Mouse (Mus musculus): ENCODE results near the gene Unc79. TPM values are rescaled to one million over a fixed set of nuclear protein-coding genes. Genes with fewer than 3 reads are reported as not detected.

Unc79 gene
- polyA plus RNA-seq, 1 experiment from 2014 or later: 0.17 TPM

DNA sequence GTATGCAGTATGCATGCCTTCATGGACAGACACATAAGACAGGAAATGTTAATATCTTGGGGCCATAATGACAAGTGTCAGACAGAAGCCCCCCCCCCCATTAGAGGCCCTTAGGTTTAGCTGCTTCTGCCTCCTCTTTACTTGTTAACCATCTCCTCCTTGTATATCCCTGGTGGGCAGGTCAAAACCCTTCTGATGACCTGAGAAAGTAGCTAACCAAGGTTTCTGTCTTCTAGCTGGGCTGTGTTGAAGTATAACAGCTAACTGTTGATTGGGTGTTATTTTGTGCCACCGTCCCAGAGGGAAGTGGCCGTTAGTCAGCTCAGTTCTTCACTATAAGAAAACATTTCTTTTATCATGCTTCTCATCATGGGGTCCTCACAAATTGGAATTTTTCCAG lies 154.4 kb downstream of the Unc79 start:
- 67% methylated on average over 2 of the region's 2 CpGs for WGBS
- Histone ChIP-seq H3K36me3 (ENCODE audit: insufficient read depth, low read length) (no peaks in the 10 kb centered on the region), H3K27ac (ENCODE audit: low read length) (no peak overlapping the region), H3K9me3 (ENCODE audit: low read length) (no peaks in the 10 kb centered on the region), H3K9ac (replicated peaks; ENCODE audit: low read length) (no peak overlapping the region), H3K4me2 (replicated peaks; ENCODE audit: low read depth, low read length) (no peak overlapping the region), H3K4me1 (ENCODE audit: insufficient read depth, low read length) (peaks cover 4% of the 10 kb centered on the region; the same call in 1 of the 2 replicates), H3K4me3 (ENCODE audit: low read length) (no peak overlapping the region), H3K27me3 (ENCODE audit: insufficient read depth, low read length) (no peaks in the 10 kb centered on the region)
- no peak for ATAC-seq (ENCODE audit: low FRiP score, low TSS enrichment)

DNA sequence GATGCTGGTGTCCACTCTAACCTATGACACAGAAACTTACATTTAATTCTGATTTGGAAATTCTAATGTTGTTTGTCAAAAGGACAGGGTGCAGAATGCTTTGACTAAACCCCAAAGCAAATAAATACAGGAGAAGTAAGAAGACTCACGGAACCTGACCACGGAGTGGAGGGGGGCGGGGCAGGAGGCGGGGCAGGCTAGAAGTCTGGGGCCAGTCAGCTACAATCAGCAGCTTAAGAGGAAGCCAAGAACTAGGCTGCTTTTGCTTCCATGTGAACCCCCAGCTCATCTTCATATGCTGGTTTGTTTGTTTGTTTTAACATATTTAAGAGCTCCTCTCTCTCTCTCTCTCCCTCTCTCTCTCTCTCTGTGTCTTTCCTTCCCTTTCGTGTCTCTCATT lies 154.9 kb downstream of the Unc79 start:
- Histone ChIP-seq H3K27ac (ENCODE audit: low read length) (no peak overlapping the region), H3K9me3 (ENCODE audit: low read length) (no peaks in the 10 kb centered on the region), H3K4me2 (replicated peaks; ENCODE audit: low read depth, low read length) (0 out of 2 replicates have a peak overlapping the region, but pooled peaks have one; percentile 12), H3K4me3 (ENCODE audit: low read length) (no peak overlapping the region), H3K4me1 (ENCODE audit: insufficient read depth, low read length) (peaks cover 4% of the 10 kb centered on the region; the same call in 1 of the 2 replicates), H3K9ac (replicated peaks; ENCODE audit: low read length) (no peak overlapping the region), H3K27me3 (ENCODE audit: insufficient read depth, low read length) (no peaks in the 10 kb centered on the region), H3K36me3 (ENCODE audit: insufficient read depth, low read length) (no peaks in the 10 kb centered on the region)
- 10% methylated on average over 5 of the region's 5 CpGs for WGBS
- ATAC-seq (ENCODE audit: low FRiP score, low TSS enrichment): no peak

DNA sequence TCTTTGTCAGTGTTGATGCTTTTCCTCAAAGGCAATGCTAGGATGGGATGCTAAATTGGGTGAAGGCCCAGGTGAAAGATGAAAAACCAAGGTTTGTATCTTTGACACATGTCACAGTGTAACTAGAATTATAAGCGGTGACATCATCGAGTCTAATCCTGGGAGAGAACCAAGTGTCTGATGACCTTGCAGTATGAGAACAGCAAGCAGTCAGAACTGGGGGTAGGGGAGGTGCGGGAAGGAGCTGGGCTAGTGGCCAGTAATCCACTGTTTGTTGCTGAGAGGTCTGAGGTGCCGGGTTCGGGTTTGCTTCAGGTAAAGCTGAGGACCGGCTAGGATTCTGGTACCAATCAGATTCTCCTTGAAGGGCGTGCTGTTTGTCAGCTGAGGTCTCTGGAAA lies 160.6 kb downstream of the Unc79 start:
- H3K27me3 ChIP-seq (ENCODE audit: insufficient read depth, low read length): no peaks in the 10 kb centered on the region
- no peaks in the 10 kb centered on the region for H3K4me1 ChIP-seq (ENCODE audit: insufficient read depth, low read length)
- H3K36me3 ChIP-seq (ENCODE audit: insufficient read depth, low read length): no peaks in the 10 kb centered on the region
- ATAC-seq (ENCODE audit: low FRiP score, low TSS enrichment): no peak
- H3K27ac ChIP-seq (ENCODE audit: low read length): no peak overlapping the region
- no peak overlapping the region for H3K4me2 ChIP-seq (replicated peaks; ENCODE audit: low read depth, low read length)
- no peak overlapping the region for H3K9ac ChIP-seq (replicated peaks; ENCODE audit: low read length)
- H3K4me3 ChIP-seq (ENCODE audit: low read length): no peak overlapping the region
- 83% methylated on average over 7 of the region's 7 CpGs for WGBS
- H3K9me3 ChIP-seq (ENCODE audit: low read length): no peaks in the 10 kb centered on the region

GRCm38 (mm10) chr12:103116639-103117038 lies 168.0 kb downstream of the Unc79 start:
- WGBS: 84% methylated on average over 8 of the region's 8 CpGs

GRCm38 (mm10) chr12:103117517-103118193 lies 169.0 kb downstream of the Unc79 start:
- no peaks in the 10 kb centered on the region for H3K36me3 ChIP-seq (ENCODE audit: insufficient read depth, low read length)
- no peak for ATAC-seq (ENCODE audit: low FRiP score, low TSS enrichment)
- WGBS: 67% methylated on average over 10 of the region's 10 CpGs

More at GRCm38 (mm10) chr12:103116639-103117038, 168.0 kb downstream of the Unc79 start:
- Histone ChIP-seq H3K36me3 (ENCODE audit: insufficient read depth, low read length) (no peaks in the 10 kb centered on the region), H3K4me3 (ENCODE audit: low read length) (no peak overlapping the region), H3K4me2 (replicated peaks; ENCODE audit: low read depth, low read length) (no peak overlapping the region), H3K9me3 (ENCODE audit: low read length) (no peaks in the 10 kb centered on the region), H3K9ac (replicated peaks; ENCODE audit: low read length) (no peak overlapping the region), H3K27me3 (ENCODE audit: insufficient read depth, low read length) (no peaks in the 10 kb centered on the region), H3K27ac (ENCODE audit: low read length) (no peak overlapping the region), H3K4me1 (ENCODE audit: insufficient read depth, low read length) (no peaks in the 10 kb centered on the region)
- ATAC-seq (ENCODE audit: low FRiP score, low TSS enrichment): no peak

GRCm38 (mm10) chr12:103121928-103122327 lies 173.3 kb downstream of the Unc79 start:
- Histone ChIP-seq H3K4me2 (replicated peaks; ENCODE audit: low read depth, low read length) (no peak overlapping the region), H3K9me3 (ENCODE audit: low read length) (no peaks in the 10 kb centered on the region), H3K36me3 (ENCODE audit: insufficient read depth, low read length) (no peaks in the 10 kb centered on the region), H3K4me3 (ENCODE audit: low read length) (no peak overlapping the region), H3K27ac (ENCODE audit: low read length) (no peak overlapping the region), H3K4me1 (ENCODE audit: insufficient read depth, low read length) (no peaks in the 10 kb centered on the region), H3K27me3 (ENCODE audit: insufficient read depth, low read length) (no peaks in the 10 kb centered on the region), H3K9ac (replicated peaks; ENCODE audit: low read length) (no peak overlapping the region)
- no peak for ATAC-seq (ENCODE audit: low FRiP score, low TSS enrichment)
- WGBS: 69% methylated on average over 5 of the region's 5 CpGs

More at GRCm38 (mm10) chr12:103117517-103118193, 169.0 kb downstream of the Unc79 start:
- Histone ChIP-seq H3K4me3 (ENCODE audit: low read length) (no peak overlapping the region), H3K4me2 (replicated peaks; ENCODE audit: low read depth, low read length) (no peak overlapping the region), H3K4me1 (ENCODE audit: insufficient read depth, low read length) (no peaks in the 10 kb centered on the region), H3K9me3 (ENCODE audit: low read length) (no peaks in the 10 kb centered on the region), H3K27ac (ENCODE audit: low read length) (no peak overlapping the region), H3K9ac (replicated peaks; ENCODE audit: low read length) (no peak overlapping the region), H3K27me3 (ENCODE audit: insufficient read depth, low read length) (no peaks in the 10 kb centered on the region)

DNA sequence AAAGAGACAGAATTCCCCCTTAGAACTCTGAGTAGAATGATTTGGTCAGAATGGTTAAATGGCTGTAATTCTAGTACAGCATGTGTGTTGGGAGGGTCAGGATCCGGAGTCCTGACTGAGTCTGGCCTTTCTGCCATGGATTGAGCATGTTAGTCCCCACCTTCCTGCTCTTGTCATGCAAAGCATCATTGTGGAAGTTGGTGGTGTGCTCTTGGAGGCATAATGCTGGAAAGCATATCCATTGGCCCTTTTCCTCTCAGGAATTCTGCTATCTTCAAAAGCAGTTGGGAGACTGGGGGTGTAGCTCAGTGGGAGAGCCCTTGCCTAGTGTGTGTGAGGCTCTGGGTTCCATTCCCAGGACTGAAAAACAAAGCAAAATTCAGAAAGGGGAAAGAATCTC lies 175.2 kb downstream of the Unc79 start:
- Histone ChIP-seq H3K4me2 (replicated peaks; ENCODE audit: low read depth, low read length) (no peak overlapping the region), H3K9me3 (ENCODE audit: low read length) (no peaks in the 10 kb centered on the region), H3K4me3 (ENCODE audit: low read length) (no peak overlapping the region), H3K36me3 (ENCODE audit: insufficient read depth, low read length) (no peaks in the 10 kb centered on the region), H3K27ac (ENCODE audit: low read length) (no peak overlapping the region), H3K9ac (replicated peaks; ENCODE audit: low read length) (no peak overlapping the region), H3K4me1 (ENCODE audit: insufficient read depth, low read length) (no peaks in the 10 kb centered on the region), H3K27me3 (ENCODE audit: insufficient read depth, low read length) (no peaks in the 10 kb centered on the region)
- ATAC-seq (ENCODE audit: low FRiP score, low TSS enrichment): no peak
- 78% methylated on average over 1 of the region's 1 CpGs for WGBS

GRCm38 (mm10) chr12:103128914-103129313 lies 180.3 kb downstream of the Unc79 start:
- no peak for ATAC-seq (ENCODE audit: low FRiP score, low TSS enrichment)

DNA sequence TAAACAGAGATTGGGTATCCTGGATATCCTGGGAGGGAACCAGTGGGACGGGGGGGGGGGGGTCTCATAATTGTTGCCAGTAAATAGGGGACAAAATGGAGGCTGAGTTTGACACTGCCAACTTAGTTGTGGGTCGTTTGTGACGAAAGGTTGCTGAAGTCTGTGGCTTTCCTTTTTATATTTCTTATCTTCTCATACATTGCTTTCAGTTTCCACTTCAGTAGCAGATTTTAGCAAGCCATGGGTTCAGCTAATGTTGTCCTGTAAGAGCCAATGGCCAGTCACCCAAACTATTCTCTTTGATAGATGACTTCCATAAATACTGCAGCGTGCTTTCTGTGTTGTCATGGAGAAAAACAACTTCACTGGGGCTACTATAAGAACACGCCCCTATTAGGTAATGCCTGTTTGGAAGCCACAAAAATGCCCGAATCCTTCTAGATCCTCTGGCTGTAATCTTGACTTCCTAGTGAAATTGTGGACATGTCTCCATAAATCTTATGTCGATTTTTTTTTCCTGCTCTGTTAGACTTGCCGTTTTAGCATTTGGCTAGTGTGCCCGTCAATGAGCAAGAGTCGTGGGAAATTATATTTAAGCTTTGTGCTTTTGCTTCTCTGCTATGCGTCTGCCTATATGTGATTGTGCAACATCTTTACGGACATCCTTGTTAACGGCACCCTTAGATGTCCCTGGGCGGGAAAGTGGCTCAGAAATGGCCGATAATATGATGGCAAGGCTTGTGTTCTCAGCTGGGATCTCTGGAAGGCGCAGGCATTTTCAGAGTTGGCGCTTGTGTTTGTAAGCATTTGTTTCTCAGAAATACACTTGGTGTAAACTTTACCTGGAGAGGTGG lies 181.0 kb downstream of the Unc79 start:
- Histone ChIP-seq H3K4me3 (ENCODE audit: low read length) (no peak overlapping the region), H3K36me3 (ENCODE audit: insufficient read depth, low read length) (no peaks in the 10 kb centered on the region), H3K9ac (replicated peaks; ENCODE audit: low read length) (no peak overlapping the region), H3K4me1 (ENCODE audit: insufficient read depth, low read length) (no peaks in the 10 kb centered on the region), H3K27me3 (ENCODE audit: insufficient read depth, low read length) (no peaks in the 10 kb centered on the region), H3K9me3 (ENCODE audit: low read length) (no peaks in the 10 kb centered on the region), H3K4me2 (replicated peaks; ENCODE audit: low read depth, low read length) (no peak overlapping the region), H3K27ac (ENCODE audit: low read length) (no peak overlapping the region)
- WGBS: 73% methylated on average over 17 of the region's 17 CpGs
- no peak for ATAC-seq (ENCODE audit: low FRiP score, low TSS enrichment)

More at GRCm38 (mm10) chr12:103128914-103129313, 180.3 kb downstream of the Unc79 start:
- WGBS: 96% methylated on average over 6 of the region's 6 CpGs
- Histone ChIP-seq H3K9ac (replicated peaks; ENCODE audit: low read length) (no peak overlapping the region), H3K36me3 (ENCODE audit: insufficient read depth, low read length) (no peaks in the 10 kb centered on the region), H3K9me3 (ENCODE audit: low read length) (no peaks in the 10 kb centered on the region), H3K4me3 (ENCODE audit: low read length) (no peak overlapping the region), H3K27ac (ENCODE audit: low read length) (no peak overlapping the region), H3K4me1 (ENCODE audit: insufficient read depth, low read length) (no peaks in the 10 kb centered on the region), H3K4me2 (replicated peaks; ENCODE audit: low read depth, low read length) (no peak overlapping the region), H3K27me3 (ENCODE audit: insufficient read depth, low read length) (no peaks in the 10 kb centered on the region)

- Histone ChIP-seq H3K4me1 (ENCODE audit: insufficient read depth, low read length) (no peaks in the 10 kb centered on the region), H3K27ac (ENCODE audit: low read length) (no peak overlapping the region), H3K36me3 (ENCODE audit: insufficient read depth, low read length) (no peaks in the 10 kb centered on the region), H3K4me3 (ENCODE audit: low read length) (no peak overlapping the region), H3K9me3 (ENCODE audit: low read length) (no peaks in the 10 kb centered on the region), H3K4me2 (replicated peaks; ENCODE audit: low read depth, low read length) (no peak overlapping the region), H3K27me3 (ENCODE audit: insufficient read depth, low read length) (no peaks in the 10 kb centered on the region), H3K9ac (replicated peaks; ENCODE audit: low read length) (no peak overlapping the region)
- 30% methylated on average over 6 of the region's 6 CpGs for WGBS
- 0 out of 2 replicates have a peak, but pooled peaks have one; percentile 35 for ATAC-seq (ENCODE audit: low FRiP score, low TSS enrichment)
These were observed 182.8 kb downstream of the Unc79 start for GRCm38 (mm10) chr12:103131419-103131818.

Data from kidney, embryonic 16.5 days (tissue).